Mouse (Mus musculus) retina, adult 2 months (tissue): ENCODE data around the gene Zfp644.
A peak's percentile ranks its signal among the peaks of the same experiment; 100 is the strongest.

ENCODE experiments used
- DNase-seq: peaks from one replicate; pipeline ENCODE4 v3.0.0-alpha.2; 2012; ENCODE audit warnings: low read depth, low spot score

Gene Zfp644

DNA sequence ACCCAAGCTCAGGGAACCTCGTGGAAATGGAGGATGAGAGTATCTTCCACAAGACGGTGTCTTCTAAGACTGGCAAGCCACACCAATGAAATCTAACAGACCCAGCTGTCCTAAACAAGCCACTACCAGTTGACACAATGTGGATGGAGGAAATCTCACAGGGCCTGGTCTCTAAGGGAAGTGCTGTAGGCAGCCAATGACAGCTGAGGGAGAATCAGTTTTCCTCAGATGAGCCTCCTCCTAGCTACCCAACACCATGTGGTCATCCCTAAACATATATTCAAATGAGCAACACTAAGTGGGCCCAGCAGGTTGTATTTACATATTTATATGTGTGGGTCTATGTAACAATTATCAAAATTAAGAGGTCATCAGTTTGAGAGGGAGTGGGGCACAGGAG is 99.6 kb downstream of the Zfp644 start:
- no peak for DNase-seq

DNA sequence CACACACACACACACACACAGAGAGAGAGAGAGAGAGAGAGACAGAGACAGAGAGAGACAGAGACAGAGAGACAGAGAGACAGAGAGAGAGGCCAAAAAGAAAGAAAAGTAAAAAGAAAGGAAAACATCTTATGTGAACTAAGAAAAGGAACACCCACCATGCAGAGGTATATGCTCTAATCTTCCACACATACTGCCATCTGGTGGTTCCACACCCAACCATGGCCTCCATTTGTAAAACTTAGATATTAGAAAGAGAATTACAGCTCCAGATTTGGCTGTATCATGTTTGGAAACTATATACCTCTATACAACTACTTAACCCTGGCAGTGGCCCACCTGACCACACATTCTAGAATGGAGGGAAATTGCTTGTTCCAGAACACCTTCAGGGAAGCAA is 102.7 kb downstream of the Zfp644 start:
- DNase-seq, result no peak

DNA sequence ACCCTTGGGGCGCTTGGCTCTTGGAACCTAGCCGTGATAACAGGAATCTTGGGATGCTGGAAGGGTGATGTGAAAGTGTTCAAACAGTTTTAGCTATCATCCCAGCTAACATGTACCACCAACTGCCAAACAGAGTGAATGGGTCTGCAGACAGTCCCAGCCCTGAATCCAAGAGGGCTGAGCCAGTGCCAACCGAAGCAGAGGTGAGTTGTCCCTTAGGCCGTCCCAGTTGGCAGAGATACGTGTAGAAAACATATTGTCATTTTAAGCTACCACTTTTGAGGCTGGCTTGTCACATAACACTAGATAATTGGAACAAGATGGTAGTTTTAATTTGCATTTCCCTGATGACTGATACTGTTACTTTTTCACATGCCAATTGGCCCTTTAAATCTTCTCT is 106.4 kb downstream of the Zfp644 start:
- no peak for DNase-seq

DNA sequence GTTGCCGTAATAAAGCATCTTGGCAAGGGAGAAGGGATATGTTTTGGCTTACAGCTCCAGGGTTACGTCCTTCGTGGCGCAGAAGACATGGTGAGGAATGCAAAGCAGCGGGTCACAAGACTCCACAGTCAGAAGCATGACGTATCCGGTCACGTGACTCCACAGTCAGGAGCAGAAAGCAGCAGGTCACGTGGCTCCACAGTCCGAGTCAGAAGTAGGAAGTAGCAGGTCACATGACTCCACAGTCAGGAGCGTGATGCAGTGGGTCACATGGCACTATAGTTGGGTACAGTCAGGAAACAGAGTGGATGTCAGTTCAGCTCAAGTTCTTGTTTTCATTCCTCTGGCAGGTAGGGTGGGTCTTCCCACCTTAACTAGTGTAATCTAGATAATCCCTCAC is 107.4 kb downstream of the Zfp644 start:
- no peak for DNase-seq

DNA sequence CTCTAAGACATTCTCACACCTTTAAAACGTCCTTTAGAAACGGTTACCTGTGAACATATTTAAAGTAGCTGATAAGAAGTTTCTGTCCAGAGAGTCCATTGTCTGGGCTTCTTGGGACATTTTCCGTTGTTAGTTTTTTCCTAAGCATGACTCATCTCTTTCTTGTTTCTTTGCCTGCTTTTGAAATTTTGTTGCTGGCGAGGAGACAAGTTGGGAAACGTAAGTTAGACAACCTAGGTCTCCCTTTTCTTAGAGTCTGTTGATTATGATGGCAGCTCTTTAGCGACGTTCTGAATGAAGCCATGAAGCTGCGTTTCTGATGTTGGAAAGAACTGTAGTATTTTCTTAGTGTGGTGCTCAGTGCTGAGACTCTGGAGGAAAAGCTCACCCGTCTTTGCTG is 108.1 kb downstream of the Zfp644 start:
- DNase-seq, result no peak

DNA sequence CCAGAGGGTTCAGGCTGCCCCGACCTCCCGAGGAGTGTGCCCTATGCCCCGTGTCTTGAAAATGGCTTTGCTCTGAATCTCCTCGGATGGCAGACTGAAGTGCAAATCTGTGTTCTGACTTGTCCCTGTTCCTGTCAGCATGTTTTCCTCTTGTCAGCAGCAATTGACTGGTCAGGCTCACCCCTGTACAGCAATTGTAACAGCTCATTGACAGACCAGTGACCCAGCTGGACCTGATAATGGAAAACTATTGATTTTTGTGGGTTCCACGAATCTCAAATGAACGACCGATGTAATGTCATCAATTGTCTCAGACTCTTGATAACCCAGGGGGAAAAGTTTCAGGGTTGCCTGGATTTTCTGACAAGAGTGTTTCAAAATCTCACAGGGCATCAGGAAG is 116.1 kb downstream of the Zfp644 start:
- DNase-seq, result no peak

DNA sequence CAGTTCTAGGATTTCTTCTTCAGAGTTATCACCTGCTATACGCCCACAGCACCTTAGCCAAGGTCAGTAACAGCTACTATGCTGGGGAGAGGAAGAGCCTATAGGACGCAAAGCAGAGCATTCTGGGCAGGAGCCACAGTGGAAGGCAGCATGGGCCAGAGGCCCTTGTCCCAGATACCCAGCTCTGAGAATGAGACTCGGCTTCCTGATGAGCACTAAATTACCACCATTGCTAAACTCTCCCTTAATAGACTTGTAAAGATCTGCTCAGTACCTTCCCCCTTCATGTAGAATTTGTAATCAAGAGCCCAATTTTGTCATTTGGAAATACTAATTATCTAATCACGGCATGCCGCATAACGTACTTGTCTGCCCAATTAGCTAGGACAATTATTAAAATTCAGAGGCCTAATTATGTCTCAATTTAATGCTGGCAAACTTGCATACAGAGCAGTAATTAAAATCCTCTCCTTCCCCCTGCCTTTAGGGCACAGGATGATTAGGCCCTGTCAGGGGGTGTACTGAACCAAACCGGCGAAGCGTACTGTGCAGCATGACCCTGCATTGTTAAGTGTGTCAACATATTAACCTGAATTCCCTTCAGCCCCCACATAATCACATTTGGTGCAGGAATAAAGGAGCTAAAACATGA is 119.7 kb downstream of the Zfp644 start:
- no peak for DNase-seq

DNA sequence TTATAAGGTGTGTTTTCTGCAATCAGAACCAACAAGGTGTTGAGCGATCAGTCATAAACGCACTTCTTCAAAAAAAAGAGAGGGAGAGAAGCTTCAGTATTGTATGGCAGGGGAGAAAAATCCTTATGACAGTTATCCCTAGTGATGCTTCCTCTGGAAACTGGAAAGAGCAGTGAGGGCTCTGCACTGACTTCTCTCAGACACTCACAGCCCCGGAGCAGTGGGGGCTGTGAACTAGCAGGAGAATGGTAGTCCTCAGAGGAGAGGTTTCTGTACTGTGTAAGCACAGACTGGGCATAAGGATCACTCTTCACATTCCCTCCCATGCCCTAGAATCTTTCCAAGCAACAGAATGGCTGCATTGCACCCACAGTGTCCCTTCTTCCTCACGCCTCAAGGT is 122.0 kb downstream of the Zfp644 start:
- no peak for DNase-seq

DNA sequence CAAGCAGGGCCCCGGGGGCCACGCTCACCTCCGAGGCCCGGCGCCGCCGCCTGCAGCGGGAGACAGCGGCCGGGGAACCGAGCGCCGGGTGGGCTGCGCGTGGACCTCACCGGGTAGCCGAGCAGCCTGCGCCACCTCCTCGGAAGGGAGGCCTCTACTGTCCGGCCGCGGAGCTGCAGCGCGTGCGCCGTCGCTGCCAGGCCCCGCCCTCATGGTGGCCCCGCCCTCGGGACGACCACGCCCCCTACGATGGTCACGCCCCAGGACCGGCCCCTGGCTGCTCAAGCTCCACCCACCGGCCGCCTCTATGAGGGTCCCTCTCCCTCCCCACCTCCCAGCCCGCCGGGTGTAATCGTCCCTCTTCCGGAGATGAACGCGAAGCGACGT is 122.5 kb downstream of the Zfp644 start:
- peak; percentile 58 for DNase-seq

DNA sequence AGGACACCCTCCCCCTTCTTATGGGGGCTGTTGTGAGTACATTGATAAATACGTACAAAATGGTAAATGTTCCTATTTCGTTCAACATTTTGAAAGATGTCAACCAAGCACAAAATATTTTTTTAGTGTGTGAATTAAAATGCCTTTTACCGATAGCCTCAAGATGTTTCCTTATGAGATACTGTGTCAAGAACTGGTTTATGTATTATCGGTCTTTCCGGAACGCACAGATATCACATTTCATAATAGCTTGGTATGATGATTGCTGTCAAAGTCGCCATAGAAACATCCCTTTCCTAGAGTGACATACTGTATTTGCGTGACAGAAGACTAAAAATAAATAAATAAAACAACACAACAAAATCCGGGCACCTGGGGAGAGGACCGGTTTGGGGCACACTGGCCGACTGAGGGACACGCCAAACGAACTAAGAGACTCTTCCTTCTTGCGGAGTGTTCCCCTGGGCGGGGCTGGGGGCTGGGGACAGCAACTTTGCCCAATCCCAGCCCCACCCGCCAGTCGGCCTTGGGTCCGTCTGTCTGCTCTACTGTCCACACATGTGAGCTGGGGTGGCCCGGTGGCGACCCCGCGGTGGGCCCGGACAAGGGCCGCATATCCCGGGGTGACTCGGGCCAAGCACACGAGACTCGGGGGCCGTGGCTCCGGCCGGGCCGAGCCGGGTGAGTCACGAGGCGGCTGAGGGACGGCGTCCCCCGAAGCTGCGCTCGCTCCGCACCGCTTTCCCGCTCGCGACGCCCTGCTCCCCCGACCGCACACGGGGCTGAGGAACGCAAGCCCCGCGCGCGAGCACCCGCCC is 123.1 kb downstream of the Zfp644 start:
- no peak for DNase-seq
